Mouse (Mus musculus) adrenal gland, postnatal 14 days (tissue): Measurements from ENCODE around the gene Ino80d. TPM values are rescaled to one million over a fixed set of nuclear protein-coding genes. Genes with fewer than 3 reads are reported as not detected.
A peak's percentile ranks its signal among the peaks of the same experiment; 100 is the strongest.

Source experiments
- DNase-seq: peaks from one replicate; pipeline ENCODE4 v3.0.0; 2021; ENCODE audit warnings: mixed read lengths
- total RNA-seq: library from RNA; stranded (reverse); gene quantifications from 2 replicates; pipeline ENCODE4 v1.2.3, GENCODE M21; 2021

Gene Ino80d
- total RNA-seq, 1 experiment from 2014 or later: 29.3 TPM

DNA sequence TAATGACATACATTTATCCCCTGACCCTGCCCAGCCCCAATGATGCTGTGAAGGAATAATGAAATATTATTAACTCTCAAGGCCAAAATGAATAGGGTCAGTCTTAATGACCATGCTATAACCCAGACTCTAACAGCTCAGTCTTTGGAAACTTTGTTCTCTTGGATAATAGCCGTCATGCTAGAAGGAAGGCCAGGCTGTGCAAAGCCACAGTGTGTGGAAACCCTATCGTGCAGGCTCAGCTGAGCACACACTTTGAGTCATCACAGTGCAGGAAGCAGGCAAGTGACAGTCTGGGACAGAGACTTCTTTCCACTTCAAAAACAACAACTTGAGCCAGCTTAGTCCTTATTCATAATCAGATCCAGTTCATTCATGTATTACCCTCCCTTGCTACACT is 126.9 kb downstream of the Ino80d start:
- peak; percentile 36 for DNase-seq

GRCm38 (mm10) chr1:62986267-62986666 is 128.2 kb downstream of the Ino80d start:
- DNase-seq: peak; percentile 74

GRCm38 (mm10) chr1:62984566-62984965 is 129.9 kb downstream of the Ino80d start:
- peak; percentile 75 for DNase-seq

GRCm38 (mm10) chr1:62976742-62977141 is 137.7 kb downstream of the Ino80d start:
- no peak for DNase-seq

- peak; percentile 27 for DNase-seq
Observed at GRCm38 (mm10) chr1:62966885-62967284, 147.6 kb downstream of the Ino80d start.

DNA sequence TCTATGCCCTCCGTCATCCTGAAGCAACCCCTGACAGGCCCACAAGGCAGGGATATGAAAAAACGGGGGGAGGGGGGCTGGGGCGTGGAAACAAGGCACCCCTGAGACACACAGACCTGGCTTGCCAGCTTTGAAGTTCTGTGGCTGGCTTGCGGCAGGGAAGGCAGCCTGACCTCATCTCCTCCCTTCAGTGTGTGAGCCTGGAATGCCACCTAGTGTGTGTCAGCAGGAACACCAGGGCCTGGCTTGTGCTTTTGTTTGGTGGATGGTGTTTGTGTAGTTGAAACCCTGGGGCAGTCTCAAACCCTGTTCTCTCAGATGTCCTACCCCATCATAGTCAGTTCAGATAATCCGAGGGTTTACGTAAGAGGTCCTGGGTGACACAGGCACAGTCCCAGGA is 150.2 kb downstream of the Ino80d start:
- DNase-seq: peak; percentile 81

DNA sequence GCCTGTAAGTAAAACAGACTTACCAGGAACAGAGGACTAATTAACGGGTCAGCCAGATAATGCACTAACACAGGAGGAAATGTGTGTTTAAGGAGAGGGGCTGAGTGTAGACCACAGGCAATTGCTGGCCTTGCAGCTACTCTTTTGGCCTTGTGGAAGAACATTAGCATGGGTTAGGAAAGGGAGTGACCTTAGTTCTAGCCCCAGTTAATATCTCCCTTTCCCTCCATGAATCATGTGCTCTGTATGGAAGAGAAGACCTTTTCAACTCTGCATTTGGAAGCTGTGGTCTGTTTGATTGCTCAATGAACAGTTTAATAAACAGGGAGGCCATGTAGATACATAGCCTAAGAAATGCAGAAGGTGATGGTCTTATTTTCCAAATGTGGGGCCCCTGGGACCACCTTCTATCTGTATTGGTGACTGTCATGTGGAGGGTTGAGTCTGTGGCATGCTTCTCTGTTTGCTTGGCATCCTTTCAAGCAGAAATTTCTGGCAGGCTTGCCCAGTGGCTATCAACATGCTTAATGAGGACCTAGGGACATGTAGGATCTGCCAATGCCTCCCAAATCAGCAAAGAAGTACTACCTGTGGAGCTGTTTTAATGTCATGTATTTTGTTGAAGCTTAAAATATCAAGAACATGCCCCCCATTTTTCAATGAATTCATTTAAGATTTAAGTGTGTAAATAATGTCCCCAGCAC is 157.4 kb downstream of the Ino80d start:
- DNase-seq: no peak

GRCm38 (mm10) chr1:62956526-62956925 is 157.9 kb downstream of the Ino80d start:
- DNase-seq: no peak

DNA sequence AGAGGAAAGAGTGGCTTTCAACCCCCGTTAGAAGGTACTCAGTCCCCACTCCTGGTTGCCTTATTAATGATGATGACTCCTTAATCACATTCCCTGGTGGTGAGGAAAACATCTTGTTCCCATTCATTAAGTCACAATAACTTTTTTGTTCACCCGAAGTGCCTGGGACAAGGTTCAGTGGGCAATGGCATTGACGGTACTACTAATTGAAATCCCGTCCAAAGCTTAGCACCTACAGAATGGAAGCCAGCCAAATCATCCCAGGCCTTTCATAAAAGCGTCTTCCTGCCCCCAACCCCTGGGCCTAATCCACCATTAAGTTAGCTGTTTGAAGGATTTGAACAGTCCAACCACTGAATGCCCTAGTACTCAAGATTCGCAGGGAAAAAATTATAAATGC is 159.1 kb downstream of the Ino80d start:
- DNase-seq: no peak

GRCm38 (mm10) chr1:62953036-62953435 is 161.4 kb downstream of the Ino80d start:
- no peak for DNase-seq

GRCm38 (mm10) chr1:62952319-62952718 is 162.1 kb downstream of the Ino80d start:
- no peak for DNase-seq

GRCm38 (mm10) chr1:62951067-62951809 is 163.2 kb downstream of the Ino80d start:
- DNase-seq: peak; percentile 65

DNA sequence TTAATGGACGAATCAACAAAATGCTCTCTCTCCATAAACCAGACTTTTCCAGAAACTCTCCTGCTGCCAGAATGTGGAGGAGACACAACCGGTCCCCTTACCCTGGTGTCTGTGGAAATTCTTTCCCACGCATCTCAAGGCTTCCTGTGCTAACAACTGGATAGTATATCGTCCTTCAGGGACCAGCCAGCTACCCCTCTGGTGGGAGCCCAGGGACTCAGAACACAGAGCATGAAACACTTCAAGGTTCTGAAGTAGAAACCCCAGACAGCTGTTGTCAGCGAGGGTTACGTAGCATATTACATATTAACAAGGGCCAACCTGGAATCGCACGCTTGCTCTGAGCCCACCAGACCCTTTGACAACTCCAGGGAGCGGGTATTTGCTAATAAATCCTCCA is 163.9 kb downstream of the Ino80d start:
- no peak for DNase-seq

GRCm38 (mm10) chr1:62947807-62948206 is 166.7 kb downstream of the Ino80d start:
- DNase-seq: no peak

DNA sequence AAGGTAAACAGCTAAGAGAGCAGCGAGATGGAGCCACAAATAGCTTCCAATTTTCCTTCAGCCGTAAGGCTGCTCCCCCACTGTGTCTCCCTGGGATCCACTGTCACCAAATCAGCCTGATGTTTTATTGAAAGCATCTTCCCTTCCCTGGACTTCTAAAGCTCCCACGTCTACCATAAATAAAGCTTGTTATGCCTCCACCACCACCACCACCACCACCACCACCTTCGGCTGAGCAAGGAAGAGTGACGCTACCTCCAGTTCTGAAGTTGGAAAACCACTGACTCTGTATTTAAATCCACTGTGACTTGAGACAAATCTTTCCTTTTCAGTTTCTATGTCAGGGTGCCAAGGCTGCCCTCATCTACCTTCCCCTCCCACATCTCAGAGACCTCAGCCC is 167.5 kb downstream of the Ino80d start:
- DNase-seq: no peak

DNA sequence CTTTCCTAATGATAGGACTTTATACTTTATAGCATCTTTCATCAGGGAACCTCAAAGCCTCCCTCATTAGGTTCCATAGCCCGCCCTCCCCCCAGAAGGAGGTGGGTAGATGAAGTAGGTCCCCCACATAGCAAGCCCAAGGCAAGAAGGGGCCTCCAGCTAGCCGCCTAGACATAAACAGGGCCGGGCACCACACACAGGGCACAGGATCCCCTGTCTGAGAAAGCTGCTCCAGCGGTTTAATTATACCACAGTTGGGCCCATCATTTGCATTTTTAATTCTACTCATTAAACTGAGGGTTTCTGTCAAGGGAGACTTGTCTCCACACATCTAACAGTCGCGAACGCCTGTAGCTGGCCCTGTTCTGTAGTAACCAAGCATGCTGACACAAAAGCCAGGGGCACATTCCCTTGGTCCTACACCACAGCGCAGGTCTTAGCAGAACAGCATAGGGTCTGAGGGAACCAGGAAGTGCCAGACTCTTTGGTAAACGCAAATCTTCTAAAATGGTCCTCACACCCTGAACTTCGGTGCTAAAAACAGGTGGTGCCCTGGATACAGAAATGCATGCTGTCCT is 179.6 kb downstream of the Ino80d start:
- DNase-seq: no peak

DNA sequence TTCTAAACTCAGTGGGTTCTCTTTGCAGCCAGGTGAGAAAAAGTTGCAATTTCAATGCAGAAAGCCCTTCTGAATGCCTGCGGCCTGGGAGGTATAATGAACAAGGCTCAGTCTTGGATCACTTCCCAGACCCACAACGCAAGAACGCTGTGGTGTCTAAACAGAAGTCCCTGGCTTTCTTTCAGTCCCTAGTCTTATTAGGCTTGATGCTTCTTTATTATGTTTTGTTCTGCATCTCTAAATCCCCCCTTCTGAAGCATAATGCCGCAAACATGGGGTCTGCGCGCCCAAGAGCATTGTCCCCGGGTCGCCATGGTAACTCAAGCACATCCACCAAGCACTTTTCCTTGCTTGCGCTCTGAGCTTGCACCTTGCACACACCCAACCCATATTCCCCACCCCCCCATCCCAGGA is 180.4 kb downstream of the Ino80d start:
- DNase-seq: peak; percentile 9

GRCm38 (mm10) chr1:62933288-62934099 is 181.0 kb downstream of the Ino80d start:
- no peak for DNase-seq

- DNase-seq: peak; percentile 92
Observed at GRCm38 (mm10) chr1:62929477-62929876, 185.0 kb downstream of the Ino80d start.

DNA sequence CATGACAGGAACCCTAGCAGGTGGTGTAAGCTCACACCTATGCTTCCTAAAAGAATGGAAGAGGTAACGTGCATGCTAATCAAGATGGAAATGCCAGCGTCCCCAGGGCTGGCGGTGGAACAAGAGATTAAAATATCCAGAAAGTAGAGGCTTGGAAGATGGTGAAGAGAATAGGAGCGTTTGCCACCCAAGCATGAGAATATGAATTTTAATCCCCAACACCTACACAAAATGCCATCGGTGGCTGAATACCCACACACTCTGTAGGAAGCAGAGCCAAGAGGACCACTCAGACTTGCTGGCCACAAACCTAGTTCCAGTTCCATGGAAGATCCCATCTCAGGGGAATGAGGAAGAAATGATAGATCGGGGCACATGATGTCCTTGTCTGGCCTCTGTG is 195.2 kb downstream of the Ino80d start:
- DNase-seq: no peak

GRCm38 (mm10) chr1:62916609-62917008 is 197.9 kb downstream of the Ino80d start:
- DNase-seq: no peak

DNA sequence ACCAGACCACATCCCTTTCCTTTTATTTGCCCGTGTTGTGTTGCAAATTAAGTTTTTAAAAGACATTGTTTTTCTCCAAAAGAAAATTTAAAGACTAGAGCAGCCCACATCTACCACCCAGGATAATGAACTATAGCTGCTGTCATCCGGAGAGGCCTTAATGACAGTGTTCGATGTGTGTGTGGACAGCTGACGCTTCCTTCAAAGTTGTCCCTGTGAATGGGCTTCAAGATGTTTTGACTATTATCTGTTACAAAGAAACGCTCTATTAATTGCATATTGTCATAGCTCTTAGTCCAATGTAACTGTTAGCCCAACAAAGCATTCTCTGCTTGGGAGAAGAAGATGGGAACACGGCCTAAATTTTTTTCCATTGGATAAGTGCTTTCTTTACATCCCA is 200.0 kb downstream of the Ino80d start:
- no peak for DNase-seq

- DNase-seq: no peak
Observed at GRCm38 (mm10) chr1:62911426-62911825, 203.0 kb downstream of the Ino80d start.
